Mouse (Mus musculus) kidney, postnatal 0 days (tissue): ENCODE results near the gene Ahdc1. TPM values are rescaled to one million over a fixed set of nuclear protein-coding genes. Genes with fewer than 3 reads are reported as not detected.

ENCODE experiments used
- ATAC-seq: fragments of 200-750 bp; cut with Nextera tagmentation; replicated peaks from 2 replicates; pipeline ENCODE4 v1.8.0; 2017; ENCODE audit warnings: low read depth, moderate number of reproducible peaks, moderate TSS enrichment, moderate library complexity; ENCODE audit not compliant: low FRiP score
- DNase-seq: peaks from one replicate; pipeline ENCODE4 v3.0.0-alpha.2; 2016; ENCODE audit warnings: low spot score
- H3K27ac ChIP-seq: fragments of 300-500 bp; sonication (generic); 2 replicates; pipeline ENCODE4 v1.5.1; 2014; ENCODE audit warnings: mild to moderate bottlenecking
- H3K27me3 ChIP-seq: fragments of 300-500 bp; sonication (generic); 2 replicates; pipeline ENCODE4 v1.6.1; 2014; ENCODE audit warnings: low read length, mixed read lengths; ENCODE audit not compliant: insufficient read depth
- H3K36me3 ChIP-seq: fragments of 300-500 bp; sonication (generic); 2 replicates; pipeline ENCODE4 v1.6.1; 2014; ENCODE audit warnings: low read length, mixed read lengths; ENCODE audit not compliant: insufficient read depth
- H3K4me1 ChIP-seq: fragments of 300-500 bp; sonication (generic); replicated peaks from 2 replicates; pipeline ENCODE4 v1.6.1; 2014; ENCODE audit warnings: antibody characterized with exemption, low read length, mixed read lengths; ENCODE audit not compliant: insufficient read depth
- H3K4me2 ChIP-seq: fragments of 300-500 bp; sonication (generic); 2 replicates; pipeline ENCODE4 v1.6.1; 2014; ENCODE audit warnings: mild to moderate bottlenecking, low read length, moderate library complexity, mixed read lengths
- H3K4me3 ChIP-seq: fragments of 300-500 bp; sonication (generic); replicated peaks from 2 replicates; pipeline ENCODE4 v1.5.1; 2014; ENCODE audit warnings: low read depth, low read length
- H3K9ac ChIP-seq: fragments of 300-500 bp; sonication (generic); 2 replicates; pipeline ENCODE4 v1.6.1; 2014; ENCODE audit warnings: low read depth, low read length
- H3K9me3 ChIP-seq: fragments of 300-500 bp; sonication (generic); replicated peaks from 2 replicates; pipeline ENCODE4 v1.6.1; 2016; ENCODE audit warnings: low read length, inconsistent platforms, mixed read lengths
- CTCF ChIP-seq: IDR thresholded peaks from 2 replicates; pipeline ENCODE4 v1.5.1; 2016; ENCODE audit warnings: antibody characterized with exemption, low read depth, mild to moderate bottlenecking, moderate library complexity
- WGBS: fragments of 180-500 bp; shearing (Covaris S2); extraction: QIAGEN DNeasy Blood & Tissue Kit; methylation state at CpG from one replicate; pipeline ENCODE4 v1.1.7; 2014; 5-methylcytosine and 5-hydroxymethylcytosine counted together
- polyA plus RNA-seq: library from polyadenylated mRNA; unstranded; fragments of >200 nt; fragmentation: Nextera tagmentation; extraction: Ambion mirVana; gene quantifications from 2 replicates; pipeline ENCODE4 v1.2.1, GENCODE M21; 2015

Gene Ahdc1
- polyA plus RNA-seq = 6.4 and 6.7 TPM in 2 replicates

DNA sequence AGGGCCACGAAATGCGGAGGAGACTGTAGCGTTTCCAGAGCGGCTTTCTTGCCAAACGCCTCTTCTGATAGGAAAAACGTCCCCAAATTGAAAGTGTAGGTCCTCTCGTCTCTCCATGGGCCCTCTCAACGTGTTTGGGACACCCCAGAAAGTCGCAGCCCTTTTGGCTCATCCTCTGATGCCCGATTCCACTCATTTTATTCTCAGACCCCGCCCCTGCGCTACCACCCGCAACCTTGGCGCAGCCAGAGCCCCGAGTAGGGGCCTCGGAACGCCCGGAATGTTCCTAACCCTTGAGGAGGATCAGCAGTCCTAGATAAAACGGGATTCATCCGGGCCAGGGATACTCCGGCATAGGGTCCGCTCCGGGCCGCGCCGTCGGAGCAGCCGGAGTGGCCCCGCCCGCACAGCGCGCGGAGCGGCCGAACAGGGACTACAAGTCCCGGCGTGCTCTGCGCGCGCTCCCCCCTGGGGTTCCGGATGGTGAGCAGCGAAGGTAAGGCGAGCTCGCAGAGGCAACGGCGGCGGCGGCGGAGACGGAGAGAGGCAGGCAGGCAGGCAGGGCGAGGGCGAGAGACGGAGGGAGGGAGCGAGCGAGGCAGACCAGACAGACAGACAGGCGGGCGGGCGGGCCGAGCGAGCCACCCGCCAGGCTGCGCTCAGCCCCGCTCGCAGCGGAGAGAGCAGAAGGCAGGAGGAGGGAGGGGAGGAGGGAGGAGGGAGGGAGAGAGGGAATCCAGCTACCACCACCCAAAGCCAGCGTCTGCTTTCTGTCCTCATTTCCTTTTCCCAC is at the start of gene Ahdc1:
Gene Ahdc1 (plus strand): TSS at position 233 of the 793 bp plus-strand sequence.
- peak; percentile 94 for DNase-seq
- ATAC-seq = peak; percentile 70
- H3K36me3 ChIP-seq = no peaks in the 10 kb centered on the region
- peak within 1 kb of the TSS; percentile 76 for H3K4me2 ChIP-seq
- H3K4me1 ChIP-seq = peaks cover 33% of the 10 kb centered on the region
- WGBS = under 1% methylated on average over 64 of the region's 66 CpGs
- H3K9ac ChIP-seq = peak within 1 kb of the TSS; percentile 93
- no peaks in the 10 kb centered on the region for H3K27me3 ChIP-seq
- H3K27ac ChIP-seq = peak within 1 kb of the TSS; percentile 95
- H3K4me3 ChIP-seq = peak within 1 kb of the TSS; percentile 70
- H3K9me3 ChIP-seq = no peaks in the 10 kb centered on the region
- peak; percentile 9; the same call in 1 of the 2 replicates for TF ChIP-seq CTCF

DNA sequence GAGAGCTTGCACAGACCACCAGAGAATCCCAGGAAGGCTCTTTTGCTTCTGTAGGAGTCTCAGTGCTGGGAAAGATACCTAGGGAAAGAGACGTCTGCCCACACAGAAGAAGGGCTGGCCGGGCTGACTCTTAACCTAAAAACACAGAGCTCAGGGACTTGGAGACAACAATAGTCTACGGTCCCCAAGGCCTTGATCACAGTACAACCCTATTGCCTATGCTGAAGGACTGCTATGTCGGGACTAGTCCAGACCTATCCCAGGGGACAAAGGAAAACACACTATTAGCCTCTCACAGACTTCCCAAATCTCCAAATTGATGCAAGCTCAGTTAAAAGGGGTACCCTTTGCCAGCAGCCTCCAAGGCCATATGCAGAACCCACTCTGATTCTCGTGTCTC is 49.2 kb upstream of the Ahdc1 start:
- no peak for ATAC-seq
- no peak for TF ChIP-seq CTCF
- 75% methylated on average over 5 of the region's 5 CpGs for WGBS
- no peak overlapping the region for H3K27ac ChIP-seq
- no peak for DNase-seq
- H3K9ac ChIP-seq = no peak overlapping the region
- H3K4me2 ChIP-seq = no peak overlapping the region
- H3K36me3 ChIP-seq = no peaks in the 10 kb centered on the region
- H3K27me3 ChIP-seq = no peaks in the 10 kb centered on the region
- no peaks in the 10 kb centered on the region for H3K9me3 ChIP-seq
- H3K4me3 ChIP-seq = no peak overlapping the region
- peaks cover 9% of the 10 kb centered on the region; the same call in 1 of the 2 replicates for H3K4me1 ChIP-seq

DNA sequence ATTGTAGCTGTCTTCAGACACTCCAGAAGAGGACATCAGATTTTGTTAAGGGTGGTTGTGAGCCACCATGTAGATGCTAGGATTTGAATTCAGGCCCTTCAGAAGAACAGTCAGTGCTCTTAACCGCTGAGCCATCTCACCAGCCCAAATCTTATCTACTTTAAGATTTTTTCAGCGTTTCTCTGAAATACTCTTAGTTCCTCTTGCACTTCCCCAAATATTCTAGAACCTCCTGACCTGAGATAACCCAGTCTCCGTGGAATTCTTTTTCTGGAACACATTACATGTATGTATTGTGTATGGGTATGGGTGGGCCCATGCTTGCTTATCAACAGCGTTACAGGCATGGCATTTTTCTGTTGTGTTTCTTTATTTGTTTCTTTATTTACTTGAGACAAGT is 48.4 kb upstream of the Ahdc1 start:
- DNase-seq = no peak
- Histone ChIP-seq H3K27ac (no peak overlapping the region), H3K4me2 (no peak overlapping the region), H3K9ac (no peak overlapping the region), H3K27me3 (no peaks in the 10 kb centered on the region), H3K9me3 (no peaks in the 10 kb centered on the region), H3K36me3 (no peaks in the 10 kb centered on the region), H3K4me1 (peaks cover 9% of the 10 kb centered on the region; the same call in 1 of the 2 replicates), H3K4me3 (no peak overlapping the region)
- ATAC-seq = no peak
- 91% methylated on average over 4 of the region's 4 CpGs for WGBS
- TF ChIP-seq CTCF = no peak

DNA sequence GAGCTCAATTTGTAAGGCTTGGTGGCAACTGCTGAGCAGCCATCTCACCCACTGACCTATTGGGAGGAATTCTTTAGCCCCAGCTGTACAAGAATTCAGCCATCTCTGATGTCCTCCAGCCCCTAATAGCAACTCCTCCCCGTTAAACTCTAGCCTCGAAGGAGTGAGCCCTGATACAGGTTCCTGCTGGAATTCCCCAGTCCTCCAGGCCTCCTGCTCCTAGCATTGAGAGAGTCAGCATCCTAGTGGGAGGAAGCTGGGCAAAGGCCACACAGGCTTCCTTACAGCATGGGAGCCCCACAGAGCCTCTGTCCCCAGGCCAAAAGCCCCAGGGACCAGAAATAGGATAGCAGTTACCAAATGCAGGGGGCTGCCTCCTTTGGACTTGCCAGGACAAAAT is 47.6 kb upstream of the Ahdc1 start:
- ATAC-seq (no peak; the same call in 1 of the 2 replicates), DNase-seq (no peak)
- Histone ChIP-seq H3K27me3 (no peaks in the 10 kb centered on the region), H3K4me1 (peaks cover 9% of the 10 kb centered on the region; the same call in 1 of the 2 replicates), H3K4me2 (no peak overlapping the region), H3K9me3 (no peaks in the 10 kb centered on the region), H3K9ac (no peak overlapping the region), H3K4me3 (no peak overlapping the region), H3K27ac (no peak overlapping the region), H3K36me3 (no peaks in the 10 kb centered on the region)
- no peak for TF ChIP-seq CTCF
- whole genome bisulfite sequencing = 21% methylated on average over 2 of the region's 2 CpGs

DNA sequence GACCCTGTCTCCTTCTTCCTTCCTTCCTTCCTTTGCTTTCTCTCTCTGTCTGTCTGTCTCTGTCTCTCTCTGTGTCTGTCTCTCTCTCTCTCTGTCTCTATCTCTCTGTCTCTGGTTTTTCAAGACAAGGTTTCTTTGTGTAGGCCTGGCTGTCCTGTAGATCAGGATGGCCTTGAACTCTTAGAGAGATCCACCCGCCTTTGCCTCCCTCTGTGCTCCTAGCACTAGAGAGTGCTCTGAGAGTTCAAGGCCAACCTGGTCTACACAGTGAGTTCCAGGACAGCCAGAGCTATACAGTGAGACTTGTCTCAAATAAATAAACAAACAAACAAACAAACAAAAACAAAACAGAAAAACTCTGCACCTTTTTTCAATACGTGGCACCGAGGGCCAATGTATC is 47.0 kb upstream of the Ahdc1 start:
- WGBS = 50% methylated on average over 3 of the region's 3 CpGs
- Histone ChIP-seq H3K9ac (no peak overlapping the region), H3K27ac (no peak overlapping the region), H3K9me3 (no peaks in the 10 kb centered on the region), H3K36me3 (no peaks in the 10 kb centered on the region), H3K27me3 (no peaks in the 10 kb centered on the region), H3K4me2 (no peak overlapping the region), H3K4me3 (no peak overlapping the region), H3K4me1 (peaks cover 3% of the 10 kb centered on the region; the same call in 1 of the 2 replicates)
- DNase-seq (no peak), ATAC-seq (no peak)
- TF ChIP-seq CTCF = no peak

DNA sequence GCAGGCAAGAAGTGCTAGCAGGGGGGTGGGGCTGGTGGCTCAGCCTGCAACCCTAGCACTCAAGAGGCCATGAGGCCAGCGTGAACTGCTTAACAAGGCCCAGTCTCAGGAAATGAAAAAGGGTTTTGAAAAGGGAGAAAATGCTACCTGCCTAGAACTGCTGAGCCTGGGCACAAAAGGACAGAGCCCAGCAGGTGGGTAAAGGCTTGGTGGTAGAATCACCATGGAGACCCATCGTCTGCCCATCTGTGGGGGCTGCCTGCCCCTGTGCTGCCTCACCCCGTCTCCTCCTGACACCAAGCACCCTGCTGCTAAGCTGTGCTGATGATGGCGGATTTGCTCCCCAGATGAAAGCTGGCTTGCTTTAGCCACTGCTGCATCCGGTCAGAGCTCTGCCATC is 46.6 kb upstream of the Ahdc1 start:
- no peak overlapping the region for H3K4me2 ChIP-seq
- DNase-seq = no peak
- H3K4me1 ChIP-seq = no peaks in the 10 kb centered on the region
- no peaks in the 10 kb centered on the region for H3K27me3 ChIP-seq
- H3K9ac ChIP-seq = no peak overlapping the region
- 68% methylated on average over 5 of the region's 5 CpGs for WGBS
- H3K36me3 ChIP-seq = no peaks in the 10 kb centered on the region
- TF ChIP-seq CTCF = no peak
- H3K4me3 ChIP-seq = no peak overlapping the region
- no peaks in the 10 kb centered on the region for H3K9me3 ChIP-seq
- no peak for ATAC-seq
- H3K27ac ChIP-seq = no peak overlapping the region
